Mouse (Mus musculus) testis, adult 2 months (tissue): Measurements from ENCODE around the gene Rnf114. TPM values are rescaled to one million over a fixed set of nuclear protein-coding genes. Genes with fewer than 3 reads are reported as not detected.

ENCODE experiments used
- H3K27ac ChIP-seq: fragments of 200-500 bp; 2 replicates; pipeline ENCODE4 v1.5.1; 2012; ENCODE audit warnings: low read depth, low read length; ENCODE audit not compliant: control insufficient read depth, insufficient read depth
- H3K27me3 ChIP-seq: fragments of 200-500 bp; 2 replicates; pipeline ENCODE4 v1.6.1; 2012; ENCODE audit warnings: mild to moderate bottlenecking, low read length, moderate library complexity; ENCODE audit not compliant: control insufficient read depth, insufficient read depth
- H3K36me3 ChIP-seq: fragments of 200-500 bp; 2 replicates; pipeline ENCODE4 v1.6.1; 2012; ENCODE audit warnings: mild to moderate bottlenecking, low read length; ENCODE audit not compliant: control insufficient read depth, insufficient read depth
- H3K4me1 ChIP-seq: fragments of 200-500 bp; 2 replicates; pipeline ENCODE4 v1.6.1; 2012; ENCODE audit warnings: low read length; ENCODE audit not compliant: control insufficient read depth, insufficient read depth
- H3K4me3 ChIP-seq: fragments of 200-500 bp; 2 replicates; pipeline ENCODE4 v1.5.1; 2012; ENCODE audit warnings: low read depth, mild to moderate bottlenecking, low read length, moderate library complexity, mixed read lengths; ENCODE audit not compliant: control insufficient read depth
- CTCF ChIP-seq: fragments of 200-500 bp; IDR thresholded peaks from 2 replicates; pipeline ENCODE4 v1.5.1; 2012; ENCODE audit warnings: low read depth, mild to moderate bottlenecking, inconsistent platforms, low read length, moderate library complexity; ENCODE audit not compliant: control insufficient read depth, insufficient read depth, insufficient replicate concordance
- POLR2A ChIP-seq: fragments of 200-500 bp; IDR thresholded peaks from 2 replicates; pipeline ENCODE4 v1.6.1; 2012; ENCODE audit warnings: low read depth, mild to moderate bottlenecking, inconsistent platforms, low read length, moderate library complexity; ENCODE audit not compliant: control insufficient read depth
- polyA plus RNA-seq: library from polyadenylated mRNA; depleted of rRNA; stranded (reverse); fragments of >200 nt; gene quantifications from 2 replicates; pipeline ENCODE4 v1.2.3, GENCODE M21; 2012; rRNA removed

Rnf114 gene
- polyA plus RNA-seq, 1 experiment: 69.1 TPM

DNA sequence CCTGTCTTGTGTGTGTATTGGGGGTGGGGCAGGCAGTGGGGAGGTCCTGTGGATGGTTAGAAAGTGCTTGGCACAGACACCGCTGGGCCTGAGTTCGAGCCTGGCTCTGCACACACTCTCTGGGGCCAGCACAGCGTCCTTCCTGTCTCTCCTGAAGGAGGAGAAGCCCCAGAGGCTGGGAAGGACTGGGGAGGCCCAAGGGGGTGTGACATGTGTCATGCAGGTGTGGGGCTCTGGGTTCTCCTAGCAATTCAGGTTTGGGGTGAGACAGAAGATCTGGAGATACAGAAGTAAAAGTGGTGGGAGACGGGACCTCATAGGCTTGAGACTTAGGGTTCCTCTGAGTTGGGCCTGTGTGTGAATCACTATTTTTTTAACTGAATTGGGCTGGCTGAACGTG is 70.6 kb downstream of the Rnf114 start:
- peaks cover 9% of the 10 kb centered on the region; the same call in 1 of the 2 replicates for H3K4me1 ChIP-seq
- no peak for TF ChIP-seq CTCF
- TF ChIP-seq POLR2A: no peak
- no peak overlapping the region for H3K27ac ChIP-seq
- no peaks in the 10 kb centered on the region for H3K36me3 ChIP-seq
- H3K27me3 ChIP-seq: no peaks in the 10 kb centered on the region
- H3K4me3 ChIP-seq: no peak overlapping the region

DNA sequence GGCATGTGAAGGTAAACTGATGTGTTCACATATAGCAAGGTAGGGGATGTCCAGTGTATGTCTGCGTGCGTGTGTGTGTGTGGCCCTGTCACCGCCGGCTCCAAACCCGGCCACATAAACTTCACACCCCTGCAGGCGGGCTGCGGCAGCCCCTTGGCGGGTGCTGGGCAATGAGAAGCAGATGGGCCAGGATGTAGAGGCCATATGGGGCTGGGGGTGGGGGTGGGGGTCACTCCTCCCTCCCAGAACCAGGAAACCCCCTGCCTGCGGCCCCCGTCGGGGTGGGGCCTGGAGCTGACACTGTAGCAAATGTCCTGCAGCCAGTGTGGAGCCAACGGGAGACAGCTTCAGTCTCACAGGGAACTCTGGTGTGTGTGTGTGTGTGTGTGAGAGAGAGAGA is 71.3 kb downstream of the Rnf114 start:
- Histone ChIP-seq H3K27me3 (no peaks in the 10 kb centered on the region), H3K4me3 (no peak overlapping the region), H3K27ac (no peak overlapping the region), H3K36me3 (no peaks in the 10 kb centered on the region), H3K4me1 (peaks cover 9% of the 10 kb centered on the region; the same call in 1 of the 2 replicates)
- TF ChIP-seq POLR2A (no peak), CTCF (no peak)

DNA sequence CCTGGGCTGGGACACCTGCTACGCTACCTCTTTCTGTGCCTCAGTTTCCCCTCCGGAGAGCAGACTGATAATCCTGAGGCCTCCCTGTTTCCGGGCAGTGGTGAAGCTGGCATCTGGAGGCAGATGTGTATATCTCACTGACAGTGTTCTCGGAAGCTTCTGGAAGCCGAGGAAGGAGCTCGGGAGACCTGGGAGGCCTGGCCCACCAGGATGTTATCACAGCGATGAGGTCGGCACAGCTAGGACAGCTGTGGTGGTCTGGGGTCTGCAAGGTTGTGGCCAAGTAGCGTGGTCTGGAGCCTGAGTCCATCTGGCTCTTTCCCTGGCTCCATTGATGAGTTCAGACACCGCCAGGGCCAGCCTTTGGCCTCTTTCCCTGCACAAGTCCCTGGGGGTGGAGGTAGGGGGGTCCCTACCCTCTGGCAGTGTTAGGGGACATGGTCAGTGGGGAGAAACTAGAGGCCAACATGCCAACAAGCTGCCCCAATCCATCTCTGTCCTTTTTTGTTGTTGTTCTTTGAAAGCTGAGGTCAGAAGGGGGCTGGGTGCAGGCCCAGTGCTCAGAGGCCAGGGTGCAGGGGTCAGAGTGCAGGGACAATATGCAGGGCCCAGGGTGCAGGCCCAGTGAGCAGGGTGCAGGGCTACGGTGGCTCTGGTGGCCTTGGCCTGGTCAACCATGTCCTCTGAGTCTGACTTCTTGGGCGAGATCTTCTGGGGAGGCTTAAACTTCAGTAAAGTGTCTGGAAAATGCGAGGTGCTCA is 72.3 kb downstream of the Rnf114 start:
- no peaks in the 10 kb centered on the region for H3K36me3 ChIP-seq
- H3K4me3 ChIP-seq: no peak overlapping the region
- TF ChIP-seq CTCF: no peak
- TF ChIP-seq POLR2A: no peak
- no peak overlapping the region for H3K27ac ChIP-seq
- no peaks in the 10 kb centered on the region for H3K27me3 ChIP-seq
- peaks cover 5% of the 10 kb centered on the region; the same call in 1 of the 2 replicates for H3K4me1 ChIP-seq

GRCm38 (mm10) chr2:167565312-167565656 is 72.8 kb downstream of the Rnf114 start:
- TF ChIP-seq CTCF (no peak), POLR2A (no peak)
- H3K36me3 ChIP-seq: no peaks in the 10 kb centered on the region
- H3K27ac ChIP-seq: no peak overlapping the region
- no peaks in the 10 kb centered on the region for H3K27me3 ChIP-seq
- no peak overlapping the region for H3K4me3 ChIP-seq
- peaks cover 3% of the 10 kb centered on the region; the same call in 1 of the 2 replicates for H3K4me1 ChIP-seq

- Histone ChIP-seq H3K36me3 (no peaks in the 10 kb centered on the region), H3K27me3 (no peaks in the 10 kb centered on the region), H3K27ac (no peak overlapping the region), H3K4me1 (peaks cover 4% of the 10 kb centered on the region), H3K4me3 (no peak overlapping the region)
- no peak for TF ChIP-seq CTCF
- no peak for TF ChIP-seq POLR2A
Observed at GRCm38 (mm10) chr2:167565682-167566081, 73.2 kb downstream of the Rnf114 start.

Other genes with a start within 250 kb of the Rnf114 start
- 5.4 and 5.8 TPM in 2 replicates for gene B4galt5, start 143.5 kb upstream of the Rnf114 start, polyA plus RNA-seq
- gene Slc9a8, start 70.9 kb upstream of the Rnf114 start, polyA plus RNA-seq: 53.5 and 63.4 TPM in 2 replicates
- gene Spata2, start 242 bp downstream of the Rnf114 start, polyA plus RNA-seq: 14.9 and 15.0 TPM in 2 replicates
- gene Snai1, start 45.5 kb downstream of the Rnf114 start, polyA plus RNA-seq: 7.9 TPM in 2 replicates
- 17.9 and 21.6 TPM in 2 replicates for gene Ube2v1, start 139.4 kb downstream of the Rnf114 start, polyA plus RNA-seq
- 41.0 and 48.4 TPM in 2 replicates for gene Gm20431, start 168.9 kb downstream of the Rnf114 start, polyA plus RNA-seq
- gene Cebpb, start 196.3 kb downstream of the Rnf114 start, polyA plus RNA-seq: 2.9 and 4.0 TPM in 2 replicates
- 97.4 and 99.8 TPM in 2 replicates for gene Tmem189, start 197.2 kb downstream of the Rnf114 start, polyA plus RNA-seq